Mouse (Mus musculus): Measurements from ENCODE around the gene Hypm. TPM values are rescaled to one million over a fixed set of nuclear protein-coding genes. Genes with fewer than 3 reads are reported as not detected.

The Hypm gene
- not detected in 2 replicates for polyA plus RNA-seq (2015; fragmentation: Nextera tagmentation; extraction: Ambion mirVana)

DNA sequence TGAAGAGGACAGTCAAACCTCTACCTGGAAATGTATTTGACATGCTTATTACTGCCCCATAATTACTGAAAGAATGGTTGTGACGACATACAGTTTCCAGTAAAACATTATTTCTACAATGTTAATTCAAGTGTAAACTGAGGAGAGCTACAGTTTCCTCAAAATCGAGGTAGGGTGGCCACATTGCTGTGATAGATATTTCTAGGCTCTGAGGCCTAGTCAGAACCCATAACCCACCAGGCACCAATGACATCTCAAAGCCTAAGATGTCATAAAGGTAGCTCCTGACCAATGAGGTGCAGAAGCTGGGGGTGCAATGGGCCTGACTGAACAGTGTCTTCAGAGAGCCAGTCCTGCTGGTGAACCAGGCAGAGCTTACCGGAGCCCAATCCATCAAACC, at the start of gene Hypm:
Hypm (plus strand) TSS at position 301 of the 400 bp plus-strand sequence.
- H3K4me1 ChIP-seq (replicated peaks) = no peaks in the 10 kb centered on the region
- H3K9ac ChIP-seq = no peak within 1 kb of the TSS
- H3K27me3 ChIP-seq (replicated peaks) = no peaks in the 10 kb centered on the region
- no peak for ATAC-seq
- H3K36me3 ChIP-seq = no peaks in the 10 kb centered on the region
- no peak within 1 kb of the TSS for H3K4me3 ChIP-seq (replicated peaks)
- H3K27ac ChIP-seq = no peak within 1 kb of the TSS
- no peaks in the 10 kb centered on the region for H3K9me3 ChIP-seq
- WGBS = 80% methylated on average over 3 of the region's 3 CpGs
- no peak within 1 kb of the TSS for H3K4me2 ChIP-seq (replicated peaks)

GRCm38 (mm10) chrX:9810101-9810500, 36.6 kb upstream of the Hypm start:
- Histone ChIP-seq H3K9me3 (no peaks in the 10 kb centered on the region), H3K9ac (no peak overlapping the region), H3K4me3 (replicated peaks) (no peak overlapping the region), H3K27me3 (replicated peaks) (no peaks in the 10 kb centered on the region), H3K4me2 (replicated peaks) (no peak overlapping the region), H3K27ac (no peak overlapping the region), H3K4me1 (replicated peaks) (no peaks in the 10 kb centered on the region), H3K36me3 (no peaks in the 10 kb centered on the region)
- ATAC-seq = no peak
- 82% methylated on average over 1 of the region's 1 CpGs for WGBS

- no peaks in the 10 kb centered on the region for H3K4me1 ChIP-seq (replicated peaks)
- H3K9me3 ChIP-seq = no peaks in the 10 kb centered on the region
- H3K9ac ChIP-seq = no peak overlapping the region
- no peak overlapping the region for H3K4me2 ChIP-seq (replicated peaks)
- ATAC-seq = no peak
- H3K27me3 ChIP-seq (replicated peaks) = no peaks in the 10 kb centered on the region
- H3K27ac ChIP-seq = no peak overlapping the region
- no peak overlapping the region for H3K4me3 ChIP-seq (replicated peaks)
- H3K36me3 ChIP-seq = no peaks in the 10 kb centered on the region
These were observed 34.3 kb upstream of the Hypm start for GRCm38 (mm10) chrX:9812469-9812868.

- H3K9me3 ChIP-seq = no peaks in the 10 kb centered on the region
- H3K9ac ChIP-seq = no peak overlapping the region
- no peak overlapping the region for H3K27ac ChIP-seq
- no peak overlapping the region for H3K4me2 ChIP-seq (replicated peaks)
- ATAC-seq = no peak
- WGBS = 77% methylated on average over 2 of the region's 2 CpGs
- no peak overlapping the region for H3K4me3 ChIP-seq (replicated peaks)
- no peaks in the 10 kb centered on the region for H3K36me3 ChIP-seq
- H3K27me3 ChIP-seq (replicated peaks) = no peaks in the 10 kb centered on the region
- H3K4me1 ChIP-seq (replicated peaks) = no peaks in the 10 kb centered on the region
These were observed 11.9 kb upstream of the Hypm start for GRCm38 (mm10) chrX:9834779-9835178.

DNA sequence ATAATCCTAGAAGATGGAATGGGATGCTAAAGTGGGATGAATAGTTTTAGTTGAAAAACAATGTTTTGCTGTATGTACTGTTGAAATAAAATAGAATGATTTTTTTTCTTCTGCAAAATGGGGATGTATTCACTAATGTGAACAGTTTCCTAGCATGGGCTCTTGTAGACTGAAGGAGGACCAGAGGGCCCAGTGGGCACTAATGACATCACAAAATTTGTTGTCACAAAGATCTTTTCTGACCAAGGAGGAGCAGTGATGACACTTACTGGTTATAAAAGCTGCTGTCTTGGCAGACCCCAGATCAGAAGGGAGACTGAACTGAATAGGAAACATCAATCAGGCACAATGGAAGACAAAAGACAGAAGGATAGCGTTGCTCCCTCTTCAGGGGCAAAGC, 2.7 kb downstream of the Hypm start, which contains the start of gene H2al3:
H2al3 (plus strand) TSS at position 301 of the 400 bp plus-strand sequence.
- H3K36me3 ChIP-seq = no peaks in the 10 kb centered on the region
- 48% methylated on average over 1 of the region's 1 CpGs for WGBS

GRCm38 (mm10) chrX:9861859-9862258, 15.1 kb downstream of the Hypm start:
- no peak overlapping the region for H3K27ac ChIP-seq
- no peak overlapping the region for H3K4me2 ChIP-seq (replicated peaks)
- no peaks in the 10 kb centered on the region for H3K27me3 ChIP-seq (replicated peaks)
- H3K9ac ChIP-seq = no peak overlapping the region
- H3K9me3 ChIP-seq = no peaks in the 10 kb centered on the region
- no peak overlapping the region for H3K4me3 ChIP-seq (replicated peaks)
- ATAC-seq = no peak
- H3K4me1 ChIP-seq (replicated peaks) = no peaks in the 10 kb centered on the region
- WGBS = 63% methylated on average over 2 of the region's 2 CpGs
- H3K36me3 ChIP-seq = no peaks in the 10 kb centered on the region

More for the DNA sequence above, 2.7 kb downstream of the Hypm start, which contains the start of gene H2al3:
- no peak for ATAC-seq
- H3K4me1 ChIP-seq (replicated peaks) = no peaks in the 10 kb centered on the region
- H3K4me3 ChIP-seq (replicated peaks) = no peak within 1 kb of the TSS
- H3K9ac ChIP-seq = no peak within 1 kb of the TSS
- no peaks in the 10 kb centered on the region for H3K9me3 ChIP-seq
- H3K27me3 ChIP-seq (replicated peaks) = no peaks in the 10 kb centered on the region
- H3K4me2 ChIP-seq (replicated peaks) = no peak within 1 kb of the TSS
- no peak within 1 kb of the TSS for H3K27ac ChIP-seq

GRCm38 (mm10) chrX:9875519-9875918, 28.8 kb downstream of the Hypm start:
- Histone ChIP-seq H3K9ac (no peak overlapping the region), H3K4me3 (replicated peaks) (no peak overlapping the region), H3K9me3 (no peaks in the 10 kb centered on the region), H3K27ac (no peak overlapping the region), H3K27me3 (replicated peaks) (no peaks in the 10 kb centered on the region), H3K36me3 (no peaks in the 10 kb centered on the region), H3K4me1 (replicated peaks) (no peaks in the 10 kb centered on the region), H3K4me2 (replicated peaks) (no peak overlapping the region)
- 84% methylated on average over 2 of the region's 2 CpGs for WGBS
- no peak for ATAC-seq

- ATAC-seq = no peak
- WGBS = 63% methylated on average over 2 of the region's 2 CpGs
These were observed 38.6 kb downstream of the Hypm start, which contains the start of gene Sytl5 for GRCm38 (mm10) chrX:9885322-9885721. TSS of gene Sytl5 (plus strand) at chrX:9885622.

More at GRCm38 (mm10) chrX:9885322-9885721, 38.6 kb downstream of the Hypm start, which contains the start of gene Sytl5:
- Histone ChIP-seq H3K9me3 (no peaks in the 10 kb centered on the region), H3K36me3 (no peaks in the 10 kb centered on the region), H3K27ac (no peak within 1 kb of the TSS), H3K9ac (no peak within 1 kb of the TSS), H3K27me3 (replicated peaks) (no peaks in the 10 kb centered on the region), H3K4me2 (replicated peaks) (no peak within 1 kb of the TSS), H3K4me1 (replicated peaks) (no peaks in the 10 kb centered on the region), H3K4me3 (replicated peaks) (no peak within 1 kb of the TSS)

Other genes with a start within 250 kb of the Hypm start
- 61.2 and 62.1 TPM in 2 replicates for gene Dynlt3, start 183.9 kb upstream of the Hypm start, polyA plus RNA-seq (2015; fragmentation: Nextera tagmentation; extraction: Ambion mirVana)
- not detected in 2 replicates for gene H2al3, start 2.8 kb downstream of the Hypm start, polyA plus RNA-seq (2015; fragmentation: Nextera tagmentation; extraction: Ambion mirVana)
- gene Sytl5, start 38.7 kb downstream of the Hypm start, polyA plus RNA-seq (2015; fragmentation: Nextera tagmentation; extraction: Ambion mirVana) = 2.3 and 3.1 TPM in 2 replicates

Measured in intestine, embryonic 15.5 days (tissue).